Mouse (Mus musculus): ENCODE measurements around the gene Dnal1. TPM values are rescaled to one million over a fixed set of nuclear protein-coding genes. Genes with fewer than 3 reads are reported as not detected.
A peak's percentile ranks its signal among the peaks of the same experiment; 100 is the strongest.

Gene Dnal1
- polyA plus RNA-seq, 1 experiment from 2014 or later = 5.7 TPM

- no peak overlapping the region for H3K4me2 ChIP-seq (ENCODE audit: low read depth, low read length)
- no peaks in the 10 kb centered on the region for H3K27me3 ChIP-seq (ENCODE audit: control insufficient read depth, insufficient read depth, low read depth, low read length)
- no peak for ATAC-seq (ENCODE audit: low read depth)
- peaks cover 8% of the 10 kb centered on the region for H3K4me1 ChIP-seq (replicated peaks; ENCODE audit: control insufficient read depth, insufficient read depth, low read length)
- no peaks in the 10 kb centered on the region for H3K9me3 ChIP-seq (ENCODE audit: control insufficient read depth, low read length)
- H3K9ac ChIP-seq (ENCODE audit: low read length) = no peak overlapping the region
- H3K27ac ChIP-seq (ENCODE audit: low read length) = peak overlapping the region; percentile 18; the same call in 1 of the 2 replicates
- 74% methylated on average over 11 of the region's 11 CpGs for WGBS
- H3K4me3 ChIP-seq (ENCODE audit: low read length) = no peak overlapping the region
- H3K36me3 ChIP-seq (ENCODE audit: control insufficient read depth, insufficient read depth, low read length) = peaks cover 31% of the 10 kb centered on the region
Observed at GRCm38 (mm10) chr12:84163586-84164110, 49.5 kb downstream of the Dnal1 start.

- WGBS = 33% methylated on average over 8 of the region's 8 CpGs
- Histone ChIP-seq H3K9me3 (ENCODE audit: control insufficient read depth, low read length) (no peaks in the 10 kb centered on the region), H3K4me2 (ENCODE audit: low read depth, low read length) (no peak overlapping the region), H3K4me3 (ENCODE audit: low read length) (no peak overlapping the region), H3K27me3 (ENCODE audit: control insufficient read depth, insufficient read depth, low read depth, low read length) (no peaks in the 10 kb centered on the region), H3K9ac (ENCODE audit: low read length) (peak overlapping the region; percentile 13; the same call in 1 of the 2 replicates), H3K27ac (ENCODE audit: low read length) (peak overlapping the region; percentile 55; the same call in 1 of the 2 replicates), H3K4me1 (replicated peaks; ENCODE audit: control insufficient read depth, insufficient read depth, low read length) (peaks cover 8% of the 10 kb centered on the region), H3K36me3 (ENCODE audit: control insufficient read depth, insufficient read depth, low read length) (peaks cover 16% of the 10 kb centered on the region)
- no peak for ATAC-seq (ENCODE audit: low read depth)
Observed at GRCm38 (mm10) chr12:84165631-84166373, 51.6 kb downstream of the Dnal1 start.

- H3K27me3 ChIP-seq (ENCODE audit: control insufficient read depth, insufficient read depth, low read depth, low read length) = no peaks in the 10 kb centered on the region
Observed at GRCm38 (mm10) chr12:84170610-84171009, 56.4 kb downstream of the Dnal1 start.

GRCm38 (mm10) chr12:84172216-84172615 lies 58.0 kb downstream of the Dnal1 start:
- H3K4me1 ChIP-seq (replicated peaks; ENCODE audit: control insufficient read depth, insufficient read depth, low read length) = peaks cover 40% of the 10 kb centered on the region

More at GRCm38 (mm10) chr12:84170610-84171009, 56.4 kb downstream of the Dnal1 start:
- Histone ChIP-seq H3K36me3 (ENCODE audit: control insufficient read depth, insufficient read depth, low read length) (peaks cover 24% of the 10 kb centered on the region), H3K9me3 (ENCODE audit: control insufficient read depth, low read length) (no peaks in the 10 kb centered on the region), H3K27ac (ENCODE audit: low read length) (no peak overlapping the region), H3K4me2 (ENCODE audit: low read depth, low read length) (no peak overlapping the region), H3K4me1 (replicated peaks; ENCODE audit: control insufficient read depth, insufficient read depth, low read length) (peaks cover 29% of the 10 kb centered on the region), H3K4me3 (ENCODE audit: low read length) (no peak overlapping the region), H3K9ac (ENCODE audit: low read length) (no peak overlapping the region)
- ATAC-seq (ENCODE audit: low read depth) = no peak
- 82% methylated on average over 10 of the region's 10 CpGs for WGBS

GRCm38 (mm10) chr12:84172862-84173261 lies 58.7 kb downstream of the Dnal1 start:
- ATAC-seq (ENCODE audit: low read depth) = no peak
- Histone ChIP-seq H3K9me3 (ENCODE audit: control insufficient read depth, low read length) (no peaks in the 10 kb centered on the region), H3K36me3 (ENCODE audit: control insufficient read depth, insufficient read depth, low read length) (peaks cover 21% of the 10 kb centered on the region), H3K4me1 (replicated peaks; ENCODE audit: control insufficient read depth, insufficient read depth, low read length) (peaks cover 46% of the 10 kb centered on the region), H3K27me3 (ENCODE audit: control insufficient read depth, insufficient read depth, low read depth, low read length) (no peaks in the 10 kb centered on the region), H3K27ac (ENCODE audit: low read length) (no peak overlapping the region), H3K9ac (ENCODE audit: low read length) (no peak overlapping the region), H3K4me3 (ENCODE audit: low read length) (no peak overlapping the region), H3K4me2 (ENCODE audit: low read depth, low read length) (no peak overlapping the region)
- WGBS = 93% methylated on average over 17 of the region's 17 CpGs

More at GRCm38 (mm10) chr12:84172216-84172615, 58.0 kb downstream of the Dnal1 start:
- no peaks in the 10 kb centered on the region for H3K27me3 ChIP-seq (ENCODE audit: control insufficient read depth, insufficient read depth, low read depth, low read length)
- no peak overlapping the region for H3K4me2 ChIP-seq (ENCODE audit: low read depth, low read length)
- no peak overlapping the region for H3K4me3 ChIP-seq (ENCODE audit: low read length)
- no peaks in the 10 kb centered on the region for H3K9me3 ChIP-seq (ENCODE audit: control insufficient read depth, low read length)
- H3K27ac ChIP-seq (ENCODE audit: low read length) = no peak overlapping the region
- no peak overlapping the region for H3K9ac ChIP-seq (ENCODE audit: low read length)
- 84% methylated on average over 3 of the region's 3 CpGs for WGBS
- no peak for ATAC-seq (ENCODE audit: low read depth)
- peaks cover 21% of the 10 kb centered on the region for H3K36me3 ChIP-seq (ENCODE audit: control insufficient read depth, insufficient read depth, low read length)

- peak overlapping the region; percentile 96 for H3K27ac ChIP-seq (ENCODE audit: low read length)
- H3K9me3 ChIP-seq (ENCODE audit: control insufficient read depth, low read length) = no peaks in the 10 kb centered on the region
- WGBS = 82% methylated on average over 13 of the region's 13 CpGs
- no peak overlapping the region for H3K4me2 ChIP-seq (ENCODE audit: low read depth, low read length)
- no peaks in the 10 kb centered on the region for H3K27me3 ChIP-seq (ENCODE audit: control insufficient read depth, insufficient read depth, low read depth, low read length)
- no peak overlapping the region for H3K4me3 ChIP-seq (ENCODE audit: low read length)
- ATAC-seq (ENCODE audit: low read depth) = no peak
- H3K36me3 ChIP-seq (ENCODE audit: control insufficient read depth, insufficient read depth, low read length) = peaks cover 21% of the 10 kb centered on the region
- peaks cover 51% of the 10 kb centered on the region for H3K4me1 ChIP-seq (replicated peaks; ENCODE audit: control insufficient read depth, insufficient read depth, low read length)
- peak overlapping the region; percentile 3; the same call in 1 of the 2 replicates for H3K9ac ChIP-seq (ENCODE audit: low read length)
Observed at GRCm38 (mm10) chr12:84173309-84173915, 59.2 kb downstream of the Dnal1 start.

- no peaks in the 10 kb centered on the region for H3K27me3 ChIP-seq (ENCODE audit: control insufficient read depth, insufficient read depth, low read depth, low read length)
- H3K4me2 ChIP-seq (ENCODE audit: low read depth, low read length) = peak overlapping the region; percentile 35; the same call in 1 of the 2 replicates
- H3K27ac ChIP-seq (ENCODE audit: low read length) = peak overlapping the region; percentile 96
- H3K4me1 ChIP-seq (replicated peaks; ENCODE audit: control insufficient read depth, insufficient read depth, low read length) = peaks cover 60% of the 10 kb centered on the region
- peaks cover 21% of the 10 kb centered on the region for H3K36me3 ChIP-seq (ENCODE audit: control insufficient read depth, insufficient read depth, low read length)
- H3K9ac ChIP-seq (ENCODE audit: low read length) = peak overlapping the region; percentile 3
- no peaks in the 10 kb centered on the region for H3K9me3 ChIP-seq (ENCODE audit: control insufficient read depth, low read length)
- H3K4me3 ChIP-seq (ENCODE audit: low read length) = 0 out of 2 replicates have a peak overlapping the region, but pooled peaks have one; percentile 2
- peak; percentile 6 for ATAC-seq (ENCODE audit: low read depth)
- WGBS = 45% methylated on average over 9 of the region's 9 CpGs
Observed at GRCm38 (mm10) chr12:84174190-84174811, 60.1 kb downstream of the Dnal1 start.

- Histone ChIP-seq H3K4me3 (ENCODE audit: low read length) (peak overlapping the region; percentile 43; the same call in 1 of the 2 replicates), H3K36me3 (ENCODE audit: control insufficient read depth, insufficient read depth, low read length) (peaks cover 21% of the 10 kb centered on the region), H3K9ac (ENCODE audit: low read length) (peak overlapping the region; percentile 3; the same call in 1 of the 2 replicates), H3K9me3 (ENCODE audit: control insufficient read depth, low read length) (no peaks in the 10 kb centered on the region), H3K27ac (ENCODE audit: low read length) (peak overlapping the region; percentile 96), H3K4me2 (ENCODE audit: low read depth, low read length) (peak overlapping the region; percentile 63), H3K4me1 (replicated peaks; ENCODE audit: control insufficient read depth, insufficient read depth, low read length) (peaks cover 66% of the 10 kb centered on the region), H3K27me3 (ENCODE audit: control insufficient read depth, insufficient read depth, low read depth, low read length) (no peaks in the 10 kb centered on the region)
- peak; percentile 65 for ATAC-seq (ENCODE audit: low read depth)
- WGBS = 34% methylated on average over 6 of the region's 6 CpGs
Observed at GRCm38 (mm10) chr12:84174871-84175270, 60.7 kb downstream of the Dnal1 start.

- Histone ChIP-seq H3K36me3 (ENCODE audit: control insufficient read depth, insufficient read depth, low read length) (peaks cover 21% of the 10 kb centered on the region), H3K4me1 (replicated peaks; ENCODE audit: control insufficient read depth, insufficient read depth, low read length) (peaks cover 74% of the 10 kb centered on the region), H3K27ac (ENCODE audit: low read length) (peak overlapping the region; percentile 96), H3K9me3 (ENCODE audit: control insufficient read depth, low read length) (no peaks in the 10 kb centered on the region), H3K4me2 (ENCODE audit: low read depth, low read length) (peak overlapping the region; percentile 63), H3K9ac (ENCODE audit: low read length) (peak overlapping the region; percentile 71), H3K4me3 (ENCODE audit: low read length) (peak overlapping the region; percentile 43), H3K27me3 (ENCODE audit: control insufficient read depth, insufficient read depth, low read depth, low read length) (no peaks in the 10 kb centered on the region)
- WGBS = under 1% methylated on average over 20 of the region's 20 CpGs
- ATAC-seq (ENCODE audit: low read depth) = peak; percentile 80
Observed at GRCm38 (mm10) chr12:84175659-84176061, 61.5 kb downstream of the Dnal1 start.

Data from lung, embryonic 16.5 days (tissue).